Comparison of ENCODE assay signal across 9 mouse cellular contexts in the genomic region with DNA sequence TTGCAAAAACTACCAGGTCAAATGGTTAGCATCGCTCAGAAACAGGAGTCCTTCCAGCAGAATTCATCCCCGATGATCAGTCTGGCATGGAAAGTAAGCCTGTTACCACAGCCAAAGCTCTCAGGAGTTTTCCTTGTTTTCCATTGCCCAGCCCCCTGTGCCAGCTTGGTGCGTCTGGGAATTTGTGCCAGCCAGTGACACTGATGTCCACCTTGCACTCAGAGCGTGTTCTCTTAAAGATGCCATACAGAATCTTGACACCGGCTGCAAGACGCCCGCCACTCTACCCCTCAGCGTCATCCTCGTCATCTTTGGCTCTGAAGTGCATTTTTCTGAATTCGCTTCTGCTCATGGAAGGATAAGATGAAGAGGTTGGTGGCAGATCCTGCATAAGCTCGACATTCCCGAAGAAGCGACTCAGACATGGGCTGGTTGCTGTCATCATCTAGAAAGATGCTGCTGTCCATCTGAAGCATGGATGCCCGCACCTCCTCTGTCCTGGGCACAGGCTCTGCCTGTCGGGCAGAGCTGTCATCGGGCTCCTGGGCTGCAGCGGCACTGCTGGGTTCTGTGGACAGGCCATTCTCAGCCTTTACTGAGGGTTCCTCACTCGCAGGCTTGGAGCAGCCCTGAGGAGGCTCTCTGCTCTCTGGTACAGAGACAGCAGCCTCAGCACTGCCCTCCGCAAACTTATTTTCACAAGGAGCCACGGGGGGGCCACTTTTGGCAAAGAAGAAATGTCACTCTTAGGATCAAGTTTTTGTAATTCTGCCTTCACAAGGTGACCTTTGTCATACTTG. TPM values are rescaled to one million over a fixed set of nuclear protein-coding genes. Genes with fewer than 3 reads are reported as not detected.
DNase-seq lines count a peak whose midpoint lies in the region; ATAC-seq and TF ChIP-seq lines count a peak whose summit lies in the region.
"Had no signal": no experiment of that assay in that cellular context is flagged by ENCODE, and none has a peak within 500 bp of the region (broad histone marks: within the 10 kb centered on the region; RNA-seq: fewer than 3 reads in every experiment).

No protein-coding gene starts in this region.

- no peaks in the 10 kb centered on the region for H3K9me3 ChIP-seq in heart, embryonic 12.5 days (replicated peaks)
- H3K9me3 ChIP-seq in forebrain, embryonic 15.5 days = no peaks in the 10 kb centered on the region
- H3K9me3 ChIP-seq in limb, embryonic 14.5 days (ENCODE audit: control insufficient read depth, low read length) = no peaks in the 10 kb centered on the region
- no peaks in the 10 kb centered on the region for H3K9me3 ChIP-seq in stomach, embryonic 16.5 days (replicated peaks; ENCODE audit: control insufficient read depth, low read length)
- H3K9me3 ChIP-seq: G1E had no signal

- H3K4me1 ChIP-seq in heart, embryonic 12.5 days (replicated peaks) = peaks cover 12% of the 10 kb centered on the region; the same call in 1 of the 2 replicates
- H3K4me1 ChIP-seq in forebrain, embryonic 15.5 days = peaks cover 8% of the 10 kb centered on the region
- peaks cover 8% of the 10 kb centered on the region for H3K4me1 ChIP-seq in limb, embryonic 14.5 days (ENCODE audit: control insufficient read depth, insufficient read depth, low read length)
- peaks cover 16% of the 10 kb centered on the region for H3K4me1 ChIP-seq in stomach, embryonic 16.5 days (ENCODE audit: control insufficient read depth, insufficient read depth, low read length)

- H3K4me3 ChIP-seq in heart, embryonic 12.5 days = peak overlapping the region; percentile 55
- H3K4me3 ChIP-seq in forebrain, embryonic 15.5 days = peak overlapping the region; percentile 26
- H3K4me3 ChIP-seq in limb, embryonic 14.5 days (replicated peaks; ENCODE audit: low read length) = peak overlapping the region; percentile 38
- peak overlapping the region; percentile 47 for H3K4me3 ChIP-seq in stomach, embryonic 16.5 days (replicated peaks; ENCODE audit: low read length)

- no peak overlapping the region for H3K27ac ChIP-seq in heart, embryonic 12.5 days (ENCODE audit: poor library complexity, severe bottlenecking)
- no peak overlapping the region for H3K27ac ChIP-seq in forebrain, embryonic 15.5 days (replicated peaks)
- no peak overlapping the region for H3K27ac ChIP-seq in limb, embryonic 14.5 days (replicated peaks; ENCODE audit: low read depth, low read length)
- H3K27ac ChIP-seq in stomach, embryonic 16.5 days (ENCODE audit: low read length) = no peak overlapping the region

- no peak for TF ChIP-seq POLR2A in limb, embryonic 14.5 days (IDR thresholded peaks at IDR 0.05; ENCODE audit: borderline replicate concordance, extremely low read depth, insufficient read depth, insufficient read length)

- H3K36me3 ChIP-seq in heart, embryonic 12.5 days = no peaks in the 10 kb centered on the region
- H3K36me3 ChIP-seq in forebrain, embryonic 15.5 days = no peaks in the 10 kb centered on the region
- no peaks in the 10 kb centered on the region for H3K36me3 ChIP-seq in limb, embryonic 14.5 days (ENCODE audit: control insufficient read depth, insufficient read depth, low read length)
- no peaks in the 10 kb centered on the region for H3K36me3 ChIP-seq in stomach, embryonic 16.5 days (ENCODE audit: control insufficient read depth, insufficient read depth, low read length)
- H3K36me3 ChIP-seq: G1E had no signal

- H3K9ac ChIP-seq in heart, embryonic 12.5 days = no peak overlapping the region
- no peak overlapping the region for H3K9ac ChIP-seq in forebrain, embryonic 15.5 days (replicated peaks)
- H3K9ac ChIP-seq in limb, embryonic 14.5 days (ENCODE audit: low read depth, low read length, severe bottlenecking) = no peak overlapping the region
- peak overlapping the region; percentile 67; the same call in 1 of the 2 replicates for H3K9ac ChIP-seq in stomach, embryonic 16.5 days (ENCODE audit: low read length)

- ATAC-seq in heart, embryonic 12.5 days (ENCODE audit: insufficient number of reproducible peaks, low FRiP score) = no peak
- ATAC-seq in forebrain, embryonic 15.5 days (replicated peaks) = no peak
- no peak for ATAC-seq in limb, embryonic 14.5 days (ENCODE audit: low FRiP score, low read depth)
- no peak for ATAC-seq in stomach, embryonic 16.5 days (ENCODE audit: insufficient read depth, low FRiP score)

- no peaks in the 10 kb centered on the region; the same call in none of the 2 replicates for H3K27me3 ChIP-seq in heart, embryonic 12.5 days (replicated peaks)
- H3K27me3 ChIP-seq in forebrain, embryonic 15.5 days = peaks cover 9% of the 10 kb centered on the region; the same call in 1 of the 2 replicates
- no peaks in the 10 kb centered on the region for H3K27me3 ChIP-seq in limb, embryonic 14.5 days (ENCODE audit: control insufficient read depth, insufficient read depth, low read length)
- no peaks in the 10 kb centered on the region for H3K27me3 ChIP-seq in stomach, embryonic 16.5 days (ENCODE audit: control insufficient read depth, insufficient read depth, low read length)

- WGBS in heart, embryonic 12.5 days = 44% methylated on average over 20 of the region's 20 CpGs
- WGBS in forebrain, embryonic 15.5 days = 51% methylated on average over 20 of the region's 20 CpGs
- 52% methylated on average over 20 of the region's 20 CpGs for WGBS in limb, embryonic 14.5 days
- WGBS in stomach, embryonic 16.5 days = 53% methylated on average over 20 of the region's 20 CpGs

- DNase-seq in heart, postnatal 4 days = no peak
- DNase-seq in cerebellum, adult 11-12 months = peak; percentile 70
- no peak for DNase-seq in limb, embryonic 14.5 days (ENCODE audit: low spot score)
- DNase-seq in layer of hippocampus, adult 11-12 months (ENCODE audit: low spot score) = no peak
- DNase-seq in right cerebral cortex, postnatal 36 days (ENCODE audit: low spot score in 2 of 2) = no peak

- H3K4me2 ChIP-seq in heart, embryonic 12.5 days = peak overlapping the region; percentile 95
- peak overlapping the region; percentile 57; the same call in 1 of the 2 replicates for H3K4me2 ChIP-seq in forebrain, embryonic 15.5 days (replicated peaks)
- peak overlapping the region; percentile 65 for H3K4me2 ChIP-seq in limb, embryonic 14.5 days (replicated peaks; ENCODE audit: low read depth, low read length, severe bottlenecking)
- peak overlapping the region; percentile 77 for H3K4me2 ChIP-seq in stomach, embryonic 16.5 days (ENCODE audit: low read depth, low read length)

RNA-seq across cellular contexts. Expression of a gene that starts 4.1 kb away (rescaled TPM):
- not detected in 2 replicates for polyA plus RNA-seq in heart, embryonic 12.5 days (2016; fragmentation: Nextera tagmentation; extraction: Ambion mirVana)
- total RNA-seq in heart, postnatal 4 days (2021) = not detected
- not detected in 2 replicates for polyA plus RNA-seq in forebrain, embryonic 15.5 days (2015; fragmentation: Nextera tagmentation; extraction: Ambion mirVana)
- polyA plus RNA-seq in limb, embryonic 14.5 days (2012; rRNA removed) = not detected in 2 replicates
- not detected in 2 replicates for polyA plus RNA-seq in limb, embryonic 14.5 days (2014; fragmentation: Nextera tagmentation; extraction: Ambion mirVana)
- polyA plus RNA-seq in stomach, embryonic 16.5 days (2015; fragmentation: Nextera tagmentation; extraction: Ambion mirVana) = not detected in 2 replicates

RNA-seq across cellular contexts. Expression of a gene that starts 6.9 kb away (rescaled TPM):
- polyA plus RNA-seq in heart, embryonic 12.5 days (2016; fragmentation: Nextera tagmentation; extraction: Ambion mirVana) = 71.7 and 73.8 TPM in 2 replicates
- total RNA-seq in heart, postnatal 4 days (2021) = 10 to 100 TPM; 41.8 to 43.0 TPM
- polyA plus RNA-seq in forebrain, embryonic 15.5 days (2015; fragmentation: Nextera tagmentation; extraction: Ambion mirVana) = 147 TPM in 2 replicates
- polyA plus RNA-seq in limb, embryonic 14.5 days (2012; rRNA removed) = 96.7 and 97.2 TPM in 2 replicates
- polyA plus RNA-seq in limb, embryonic 14.5 days (2014; fragmentation: Nextera tagmentation; extraction: Ambion mirVana) = 90.1 and 99.1 TPM in 2 replicates
- polyA plus RNA-seq in stomach, embryonic 16.5 days (2015; fragmentation: Nextera tagmentation; extraction: Ambion mirVana) = 71.7 and 74.6 TPM in 2 replicates
